Mouse (Mus musculus) central nervous system, embryonic 14 days (tissue): ENCODE measurements around the gene Olfr483. TPM values are rescaled to one million over a fixed set of nuclear protein-coding genes. Genes with fewer than 3 reads are reported as not detected.

ENCODE experiments used
- polyA plus RNA-seq: library from polyadenylated mRNA; depleted of rRNA; stranded (reverse); fragments of >200 nt; gene quantifications from 2 replicates; pipeline ENCODE4 v1.2.3, GENCODE M21; 2012; rRNA removed

The Olfr483 gene
- polyA plus RNA-seq, result not detected in 2 replicates

DNA sequence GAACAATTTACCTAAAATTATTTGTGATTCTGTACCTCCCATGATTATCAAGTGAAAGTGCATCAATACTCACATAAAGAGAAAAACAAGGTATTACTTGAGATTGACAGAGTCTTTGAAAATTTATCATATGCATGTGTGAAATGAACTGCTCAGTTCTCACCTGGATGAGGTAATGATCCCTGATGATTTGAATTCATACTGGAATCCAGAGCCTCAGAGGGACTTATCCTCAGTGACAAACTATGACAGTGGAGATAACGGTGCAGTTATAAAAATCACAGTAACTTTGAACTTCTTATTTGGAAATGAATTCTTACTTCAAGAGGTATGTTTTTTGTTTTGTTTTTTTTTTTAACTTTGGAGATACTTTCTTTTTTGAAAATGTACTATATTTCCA lies at the start of gene Olfr483:
Olfr483 (plus strand) TSS at position 301 of the 400 bp plus-strand sequence.

GRCm38 (mm10) chr7:108067246-108067645 lies 33.4 kb upstream of the Olfr483 start, which contains the start of gene Olfr480:
TSS of gene Olfr480 (minus strand) at chr7:108067346.

GRCm38 (mm10) chr7:108079555-108079954 lies 21.1 kb upstream of the Olfr483 start, which contains the start of gene Olfr481:
TSS of gene Olfr481 (plus strand) at chr7:108079855.

GRCm38 (mm10) chr7:108097486-108097885 lies 3.2 kb upstream of the Olfr483 start, which contains the start of gene Olfr482:
TSS of gene Olfr482 (minus strand) at chr7:108097586.

DNA sequence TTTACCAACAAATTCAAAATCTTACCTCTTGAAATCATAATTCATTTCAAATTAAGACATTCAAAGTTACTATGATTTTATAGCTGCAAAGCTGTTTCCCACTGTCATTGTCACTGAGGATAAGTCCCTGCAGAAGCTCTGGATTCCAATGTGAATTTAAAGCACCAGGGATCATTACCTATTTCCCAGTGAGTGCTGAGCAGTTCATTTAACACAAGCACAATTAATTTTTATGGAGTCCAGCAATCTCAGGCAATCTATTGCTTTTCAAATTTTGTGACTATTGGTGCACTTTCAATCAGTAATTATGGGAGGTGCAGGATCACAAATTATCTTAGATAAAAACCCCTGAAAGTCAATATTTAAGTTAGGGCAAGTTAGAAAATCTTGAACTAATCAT lies 26.7 kb downstream of the Olfr483 start, which contains the start of gene Olfr484:
Olfr484 (minus strand) TSS at position 101 of the 400 bp plus-strand sequence.

Other genes with a start within 250 kb of the Olfr483 start
- not detected in 2 replicates for gene Olfr472, start 202.9 kb upstream of the Olfr483 start, polyA plus RNA-seq
- gene Olfr473, start 170.4 kb upstream of the Olfr483 start, polyA plus RNA-seq, result not detected in 2 replicates
- not detected in 2 replicates for gene Olfr474, start 146.2 kb upstream of the Olfr483 start, polyA plus RNA-seq
- not detected in 2 replicates for gene Olfr476, start 136.0 kb upstream of the Olfr483 start, polyA plus RNA-seq
- gene Olfr477, start 114.2 kb upstream of the Olfr483 start, polyA plus RNA-seq, result not detected in 2 replicates
- not detected in 2 replicates for gene Olfr478, start 66.9 kb upstream of the Olfr483 start, polyA plus RNA-seq
- gene Olfr479, start 50.2 kb upstream of the Olfr483 start, polyA plus RNA-seq, result not detected in 2 replicates
- gene Olfr480, start 33.5 kb upstream of the Olfr483 start, polyA plus RNA-seq, result not detected in 2 replicates
- not detected in 2 replicates for gene Olfr481, start 21.0 kb upstream of the Olfr483 start, polyA plus RNA-seq
- not detected in 2 replicates for gene Olfr482, start 3.3 kb upstream of the Olfr483 start, polyA plus RNA-seq
- not detected in 2 replicates for gene Olfr484, start 26.6 kb downstream of the Olfr483 start, polyA plus RNA-seq
- gene Olfr485, start 59.0 kb downstream of the Olfr483 start, polyA plus RNA-seq, result not detected in 2 replicates
- not detected in 2 replicates for gene Olfr486, start 71.9 kb downstream of the Olfr483 start, polyA plus RNA-seq
- gene Olfr487, start 113.8 kb downstream of the Olfr483 start, polyA plus RNA-seq, result not detected in 2 replicates
- gene Olfr488, start 157.5 kb downstream of the Olfr483 start, polyA plus RNA-seq, result not detected in 2 replicates
- not detected in 2 replicates for gene Olfr490, start 188.1 kb downstream of the Olfr483 start, polyA plus RNA-seq
- not detected in 2 replicates for gene Olfr491, start 212.6 kb downstream of the Olfr483 start, polyA plus RNA-seq
- gene Olfr492, start 222.8 kb downstream of the Olfr483 start, polyA plus RNA-seq, result not detected in 2 replicates
- not detected in 2 replicates for gene Olfr493, start 246.1 kb downstream of the Olfr483 start, polyA plus RNA-seq